Mouse (Mus musculus) kidney, embryonic 14.5 days (tissue): ENCODE data around the gene Scrn3. TPM values are rescaled to one million over a fixed set of nuclear protein-coding genes. Genes with fewer than 3 reads are reported as not detected.

Experiments
- ATAC-seq: fragments of 200-750 bp; cut with Nextera tagmentation; 2 replicates; pipeline ENCODE4 v1.8.0; 2017; ENCODE audit warnings: moderate number of reproducible peaks, mild to moderate bottlenecking, moderate TSS enrichment, moderate library complexity; ENCODE audit not compliant: low FRiP score, low TSS enrichment
- H3K27ac ChIP-seq: fragments of 300-500 bp; sonication (generic); 2 replicates; pipeline ENCODE4 v1.5.1; 2014; ENCODE audit warnings: low read depth, mild to moderate bottlenecking, low read length, moderate library complexity, mixed read lengths
- H3K27me3 ChIP-seq: fragments of 300-500 bp; sonication (generic); 2 replicates; pipeline ENCODE4 v1.6.1; 2014; ENCODE audit warnings: mild to moderate bottlenecking, low read length; ENCODE audit not compliant: control insufficient read depth, insufficient read depth
- H3K36me3 ChIP-seq: fragments of 300-500 bp; sonication (generic); 2 replicates; pipeline ENCODE4 v1.6.1; 2014; ENCODE audit warnings: low read length, mixed read lengths; ENCODE audit not compliant: control insufficient read depth, insufficient read depth
- H3K4me1 ChIP-seq: fragments of 300-500 bp; sonication (generic); 2 replicates; pipeline ENCODE4 v1.6.1; 2014; ENCODE audit warnings: low read length, mixed read lengths; ENCODE audit not compliant: control insufficient read depth, insufficient read depth
- H3K4me2 ChIP-seq: fragments of 300-500 bp; sonication (generic); replicated peaks from 2 replicates; pipeline ENCODE4 v1.6.1; 2014; ENCODE audit warnings: low read depth, mild to moderate bottlenecking, low read length
- H3K4me3 ChIP-seq: fragments of 300-500 bp; sonication (generic); 2 replicates; pipeline ENCODE4 v1.5.1; 2014; ENCODE audit warnings: mild to moderate bottlenecking, low read length
- H3K9ac ChIP-seq: fragments of 300-500 bp; sonication (generic); 2 replicates; pipeline ENCODE4 v1.6.1; 2014; ENCODE audit warnings: low read depth, mild to moderate bottlenecking, low read length, moderate library complexity
- H3K9me3 ChIP-seq: fragments of 300-500 bp; sonication (generic); 2 replicates; pipeline ENCODE4 v1.6.1; 2016; ENCODE audit warnings: low read length; ENCODE audit not compliant: control insufficient read depth
- WGBS: fragments of 180-500 bp; shearing (Covaris S2); extraction: QIAGEN DNeasy Blood & Tissue Kit; methylation state at CpG from one replicate; pipeline ENCODE4 v1.1.7; 2014; 5-methylcytosine and 5-hydroxymethylcytosine counted together
- polyA plus RNA-seq: library from polyadenylated mRNA; unstranded; fragments of >200 nt; fragmentation: Nextera tagmentation; extraction: Ambion mirVana; gene quantifications from 2 replicates; pipeline ENCODE4 v1.2.1, GENCODE M21; 2014

The Scrn3 gene
- polyA plus RNA-seq, 1 experiment from 2014 or later = 14.5 TPM

GRCm38 (mm10) chr2:73301979-73302378 lies 10.4 kb upstream of the Scrn3 start:
- Histone ChIP-seq H3K27me3 (no peaks in the 10 kb centered on the region), H3K9ac (no peak overlapping the region), H3K4me2 (no peak overlapping the region), H3K4me1 (no peaks in the 10 kb centered on the region), H3K36me3 (peaks cover 55% of the 10 kb centered on the region), H3K27ac (no peak overlapping the region), H3K4me3 (no peak overlapping the region), H3K9me3 (no peaks in the 10 kb centered on the region)
- ATAC-seq = no peak
- 93% methylated on average over 1 of the region's 1 CpGs for WGBS

- 96% methylated on average over 9 of the region's 9 CpGs for WGBS
- no peak overlapping the region for H3K9ac ChIP-seq
- H3K27ac ChIP-seq = no peak overlapping the region
- H3K4me1 ChIP-seq = no peaks in the 10 kb centered on the region
- no peak for ATAC-seq
- no peaks in the 10 kb centered on the region for H3K27me3 ChIP-seq
- no peak overlapping the region for H3K4me2 ChIP-seq
- H3K4me3 ChIP-seq = no peak overlapping the region
- no peaks in the 10 kb centered on the region for H3K9me3 ChIP-seq
- peaks cover 61% of the 10 kb centered on the region for H3K36me3 ChIP-seq
Measured at GRCm38 (mm10) chr2:73302722-73303121, 9.7 kb upstream of the Scrn3 start.

GRCm38 (mm10) chr2:73304506-73304905 lies 7.9 kb upstream of the Scrn3 start:
- Histone ChIP-seq H3K9ac (no peak overlapping the region), H3K4me1 (no peaks in the 10 kb centered on the region), H3K27me3 (no peaks in the 10 kb centered on the region), H3K4me3 (no peak overlapping the region), H3K27ac (no peak overlapping the region), H3K9me3 (no peaks in the 10 kb centered on the region), H3K36me3 (peaks cover 67% of the 10 kb centered on the region), H3K4me2 (no peak overlapping the region)
- no peak for ATAC-seq
- 94% methylated on average over 5 of the region's 5 CpGs for WGBS

DNA sequence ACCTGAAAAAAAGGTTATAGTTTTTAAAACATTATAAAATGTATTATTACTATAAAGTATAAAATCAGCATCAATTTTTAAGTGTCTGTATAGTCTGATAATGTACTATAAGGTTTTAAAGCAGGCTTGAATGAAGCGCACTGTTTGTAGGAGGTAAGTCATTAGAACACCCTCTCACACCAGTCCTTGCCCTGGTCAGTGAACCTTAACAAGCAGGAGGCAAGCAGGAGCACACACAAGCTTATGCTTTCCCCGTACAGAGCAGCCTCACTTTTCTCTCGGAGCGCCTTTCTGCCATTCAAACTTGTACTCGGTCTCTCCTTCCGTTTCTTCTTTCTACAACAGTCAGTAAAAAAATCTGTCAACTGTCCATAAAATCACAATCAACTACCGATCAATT lies 6.4 kb upstream of the Scrn3 start:
- no peaks in the 10 kb centered on the region for H3K27me3 ChIP-seq
- 62% methylated on average over 7 of the region's 7 CpGs for WGBS
- no peaks in the 10 kb centered on the region for H3K4me1 ChIP-seq
- H3K4me3 ChIP-seq = no peak overlapping the region
- H3K9me3 ChIP-seq = no peaks in the 10 kb centered on the region
- peaks cover 69% of the 10 kb centered on the region for H3K36me3 ChIP-seq
- H3K27ac ChIP-seq = no peak overlapping the region
- ATAC-seq = no peak
- no peak overlapping the region for H3K9ac ChIP-seq
- no peak overlapping the region for H3K4me2 ChIP-seq

DNA sequence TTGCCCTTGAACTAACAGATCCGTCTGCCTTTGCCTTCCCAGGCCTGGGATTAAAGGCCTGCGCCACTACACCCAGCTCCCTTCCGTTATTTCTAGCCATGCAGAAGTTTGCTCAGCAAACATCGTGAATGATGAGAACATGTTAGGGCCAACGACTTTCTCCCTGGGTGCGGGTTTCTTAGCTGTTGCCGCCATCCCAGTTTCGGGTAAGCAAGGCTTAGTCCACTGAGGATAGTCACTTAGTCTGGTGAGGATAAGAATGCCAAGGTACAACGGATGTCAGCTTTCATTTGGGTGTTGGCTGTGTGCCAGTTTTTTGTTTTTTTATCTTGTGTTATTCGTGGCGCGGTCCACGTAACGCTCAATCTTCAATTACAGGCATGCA lies 708 bp downstream of the Scrn3 start:
- Histone ChIP-seq H3K27me3 (no peaks in the 10 kb centered on the region), H3K4me3 (peak overlapping the region; percentile 75), H3K36me3 (peaks cover 17% of the 10 kb centered on the region), H3K4me1 (peaks cover 6% of the 10 kb centered on the region; the same call in 1 of the 2 replicates), H3K4me2 (peak overlapping the region; percentile 52), H3K9me3 (no peaks in the 10 kb centered on the region), H3K9ac (peak overlapping the region; percentile 72), H3K27ac (peak overlapping the region; percentile 38; the same call in 1 of the 2 replicates)
- ATAC-seq = peak; percentile 36; the same call in 1 of the 2 replicates
- 40% methylated on average over 14 of the region's 14 CpGs for WGBS

GRCm38 (mm10) chr2:73314311-73314710 lies 1.9 kb downstream of the Scrn3 start:
- no peak for ATAC-seq
- H3K9ac ChIP-seq = no peak overlapping the region
- H3K27me3 ChIP-seq = no peaks in the 10 kb centered on the region
- H3K27ac ChIP-seq = no peak overlapping the region
- no peaks in the 10 kb centered on the region for H3K9me3 ChIP-seq
- H3K36me3 ChIP-seq = peaks cover 8% of the 10 kb centered on the region; the same call in 1 of the 2 replicates
- H3K4me3 ChIP-seq = no peak overlapping the region
- peaks cover 6% of the 10 kb centered on the region; the same call in 1 of the 2 replicates for H3K4me1 ChIP-seq
- WGBS = 96% methylated on average over 3 of the region's 3 CpGs
- no peak overlapping the region for H3K4me2 ChIP-seq

DNA sequence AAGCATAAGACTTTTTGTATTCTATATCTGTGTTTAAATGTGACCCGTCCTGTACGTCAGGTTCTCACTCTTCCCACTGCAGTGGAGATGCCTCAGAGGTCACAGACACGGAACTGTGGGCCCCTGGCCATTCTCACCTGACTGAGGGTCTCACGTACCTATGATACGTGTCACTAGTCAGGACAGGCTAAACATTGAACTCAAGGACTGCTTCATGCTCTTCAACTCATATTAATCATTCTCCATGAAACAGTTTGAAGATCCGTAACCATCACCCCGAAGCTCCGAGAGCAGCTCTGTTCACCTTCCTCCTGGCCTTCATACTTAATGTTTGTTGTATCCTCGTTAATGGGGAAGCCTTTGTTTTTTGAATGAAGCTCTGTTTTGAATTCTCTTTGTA lies 5.0 kb downstream of the Scrn3 start:
- H3K9ac ChIP-seq = no peak overlapping the region
- H3K27me3 ChIP-seq = no peaks in the 10 kb centered on the region
- no peaks in the 10 kb centered on the region for H3K36me3 ChIP-seq
- no peak overlapping the region for H3K27ac ChIP-seq
- no peak overlapping the region for H3K4me3 ChIP-seq
- ATAC-seq = no peak
- H3K9me3 ChIP-seq = no peaks in the 10 kb centered on the region
- H3K4me2 ChIP-seq = no peak overlapping the region
- H3K4me1 ChIP-seq = 0 out of 2 replicates have a peak, but pooled peaks cover 4% of the 10 kb centered on the region
- 91% methylated on average over 9 of the region's 9 CpGs for WGBS

GRCm38 (mm10) chr2:73319218-73319617 lies 6.8 kb downstream of the Scrn3 start:
- ATAC-seq = no peak
- H3K36me3 ChIP-seq = no peaks in the 10 kb centered on the region
- no peaks in the 10 kb centered on the region for H3K9me3 ChIP-seq
- no peak overlapping the region for H3K27ac ChIP-seq
- H3K27me3 ChIP-seq = no peaks in the 10 kb centered on the region
- WGBS = 82% methylated on average over 5 of the region's 5 CpGs
- H3K9ac ChIP-seq = no peak overlapping the region
- H3K4me2 ChIP-seq = no peak overlapping the region
- no peaks in the 10 kb centered on the region for H3K4me1 ChIP-seq
- no peak overlapping the region for H3K4me3 ChIP-seq

DNA sequence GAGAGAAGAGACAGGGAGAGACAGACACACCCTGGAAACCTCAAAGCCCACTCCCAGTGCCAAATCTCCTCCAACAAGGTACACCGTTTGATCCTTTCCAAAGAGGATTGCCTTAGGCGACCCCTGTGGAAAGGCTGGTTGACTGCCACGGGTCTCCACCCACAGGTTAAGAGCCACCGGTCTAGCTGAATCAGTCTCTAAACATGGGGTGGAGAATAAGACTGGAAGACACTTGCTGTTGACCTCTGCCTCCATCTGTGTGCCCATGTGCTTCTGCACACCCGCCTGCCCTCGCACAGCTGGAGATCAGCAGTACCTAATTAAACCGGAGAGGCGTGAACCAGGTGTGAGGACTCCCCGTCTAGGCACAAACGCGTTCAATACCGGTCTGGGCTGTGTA lies 10.6 kb downstream of the Scrn3 start:
- H3K27ac ChIP-seq = no peak overlapping the region
- 79% methylated on average over 12 of the region's 12 CpGs for WGBS
- no peak overlapping the region for H3K4me3 ChIP-seq
- no peaks in the 10 kb centered on the region for H3K9me3 ChIP-seq
- H3K36me3 ChIP-seq = no peaks in the 10 kb centered on the region
- no peak for ATAC-seq
- H3K27me3 ChIP-seq = no peaks in the 10 kb centered on the region
- H3K4me2 ChIP-seq = no peak overlapping the region
- no peak overlapping the region for H3K9ac ChIP-seq
- H3K4me1 ChIP-seq = no peaks in the 10 kb centered on the region
